Mouse (Mus musculus): ENCODE results near the gene Pnpla3. TPM values are rescaled to one million over a fixed set of nuclear protein-coding genes. Genes with fewer than 3 reads are reported as not detected.

The Pnpla3 gene
- not detected for polyA plus RNA-seq (2017; shearing (Covaris generic))

DNA sequence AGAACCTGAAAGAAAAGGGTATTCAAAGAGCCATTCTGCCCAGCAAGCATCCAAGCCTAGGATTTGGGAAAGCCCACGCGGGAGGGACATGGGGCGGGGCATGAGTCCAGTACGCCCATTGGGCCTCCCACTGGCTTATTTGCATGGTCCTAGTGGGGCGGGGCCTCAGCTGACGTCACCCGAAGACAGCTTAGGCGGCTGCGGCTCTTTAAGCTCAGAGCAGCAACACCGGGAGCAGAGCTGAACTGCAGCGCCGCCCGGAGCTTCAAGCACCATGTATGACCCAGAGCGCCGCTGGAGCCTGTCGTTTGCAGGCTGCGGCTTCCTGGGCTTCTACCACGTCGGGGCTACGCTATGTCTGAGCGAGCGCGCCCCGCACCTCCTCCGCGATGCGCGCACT, at the start of gene Pnpla3:
Gene Pnpla3 (plus strand): TSS at position 238 of the 400 bp plus-strand sequence.

DNA sequence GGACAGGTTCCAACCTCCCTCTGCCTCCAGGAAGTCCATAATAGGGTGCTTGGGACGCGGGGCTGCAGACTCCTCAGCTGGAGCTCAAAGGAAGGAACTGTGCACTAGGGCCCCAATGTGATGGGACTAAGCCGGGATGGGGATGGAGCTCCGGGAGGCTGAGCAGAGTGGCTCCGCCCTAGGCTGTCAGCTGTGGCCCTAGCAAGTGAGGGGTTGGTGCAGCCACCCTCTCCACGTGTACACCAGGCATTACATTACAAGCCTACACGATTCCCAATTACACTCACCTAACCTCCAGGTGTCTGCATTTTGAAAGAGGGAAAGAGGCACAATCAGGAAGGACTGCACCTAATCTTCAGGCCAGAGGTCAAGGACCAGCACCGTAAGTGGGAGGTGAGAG, 44.6 kb upstream of the Pnpla3 start, which contains the start of gene Pnpla5:
Gene Pnpla5 (minus strand): TSS at position 101 of the 400 bp plus-strand sequence.

DNA sequence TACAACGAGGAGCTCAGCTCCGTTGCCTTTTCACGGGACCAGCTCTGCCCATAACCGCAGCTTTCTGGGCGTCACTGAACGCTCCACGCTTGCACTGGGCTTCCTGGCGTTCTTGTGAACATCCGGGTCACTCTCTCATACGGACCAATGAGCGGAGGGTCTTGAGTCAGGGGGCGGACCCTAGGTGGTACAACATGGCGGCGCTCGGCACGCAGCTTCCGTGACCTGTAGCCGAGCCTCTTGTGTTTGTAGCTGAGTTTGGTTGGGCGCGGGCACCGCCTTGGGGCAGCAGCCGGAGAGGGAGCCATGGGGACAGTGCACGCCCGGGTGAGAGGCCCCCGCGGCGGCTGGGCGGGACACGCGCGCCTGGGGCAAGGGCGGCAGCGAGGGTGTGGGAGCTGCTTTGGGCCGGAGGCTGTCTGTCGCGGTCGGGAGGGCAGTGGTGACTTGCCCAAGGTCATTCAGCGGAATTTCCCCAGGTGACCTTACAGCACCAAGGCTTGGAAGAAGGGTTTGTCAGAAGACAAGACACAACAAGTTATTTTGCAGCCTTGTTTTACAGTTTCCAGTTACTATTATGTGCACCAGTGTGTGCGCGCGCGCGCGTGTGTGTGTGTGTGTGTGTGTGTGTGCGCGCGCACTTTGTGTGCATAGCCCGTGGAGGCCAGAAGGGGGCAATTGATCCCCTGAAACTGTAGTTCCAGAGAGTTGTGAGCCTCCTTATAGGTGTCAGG, 24.6 kb downstream of the Pnpla3 start, which contains the start of gene Samm50:
Gene Samm50 (plus strand): TSS at position 184 of the 734 bp plus-strand sequence.

DNA sequence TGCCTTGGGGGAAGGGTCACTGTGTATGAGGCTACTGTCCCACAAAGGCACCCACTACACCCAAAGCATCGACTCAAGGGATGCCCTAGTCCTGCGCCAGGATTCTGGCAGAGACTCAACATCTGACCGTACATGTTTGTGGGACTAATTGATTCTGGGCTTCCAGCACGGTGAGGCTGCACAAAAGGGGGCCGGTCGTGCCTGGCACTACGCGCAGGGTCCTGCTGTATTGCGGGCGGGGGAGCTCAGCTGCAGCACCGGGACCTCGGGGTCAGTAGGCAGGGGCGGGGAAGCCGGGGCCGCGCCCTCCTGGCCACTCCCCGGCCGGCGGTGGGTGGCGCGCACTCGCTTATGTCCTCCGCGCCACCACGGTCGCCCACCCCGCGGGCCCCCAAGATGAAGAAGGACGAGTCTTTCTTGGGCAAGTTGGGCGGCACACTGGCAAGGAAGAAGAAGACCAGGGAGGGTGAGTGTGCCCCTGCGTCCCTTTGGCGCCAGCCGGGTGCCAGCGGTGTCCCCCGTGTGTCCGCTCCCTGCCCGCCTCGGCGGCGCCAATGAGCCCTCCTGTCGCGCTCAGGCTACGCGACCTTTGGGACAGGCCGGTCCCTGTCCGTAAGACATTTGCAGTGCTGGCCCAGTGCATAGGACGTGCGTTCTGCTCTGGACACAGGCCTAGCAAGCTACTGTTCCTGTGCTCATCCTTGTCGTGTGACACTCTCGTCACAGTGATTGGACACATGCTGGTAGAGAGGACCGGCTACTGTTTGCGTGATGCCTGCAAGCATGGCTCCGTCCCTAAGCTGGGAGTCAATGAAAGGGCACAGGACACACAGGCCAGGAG, 64.3 kb downstream of the Pnpla3 start, which contains the start of gene Parvb:
Gene Parvb (plus strand): TSS at position 323 of the 841 bp plus-strand sequence.

Other genes starting within 250 kb of the Pnpla3 start
- gene Efcab6, start 102.5 kb upstream of the Pnpla3 start, polyA plus RNA-seq (2017; shearing (Covaris generic)), result not detected
- not detected for gene Sult4a1, start 62.1 kb upstream of the Pnpla3 start, polyA plus RNA-seq (2017; shearing (Covaris generic))
- gene Pnpla5, start 44.7 kb upstream of the Pnpla3 start, polyA plus RNA-seq (2017; shearing (Covaris generic)), result not detected
- gene Samm50, start 24.4 kb downstream of the Pnpla3 start, polyA plus RNA-seq (2017; shearing (Covaris generic)), result 104 TPM
- gene Parvb, start 64.2 kb downstream of the Pnpla3 start, polyA plus RNA-seq (2017; shearing (Covaris generic)), result 0.86 TPM
- 83.1 TPM for gene Parvg, start 156.2 kb downstream of the Pnpla3 start, polyA plus RNA-seq (2017; shearing (Covaris generic))